Mouse (Mus musculus): ENCODE results near the gene Rflna.

DNA sequence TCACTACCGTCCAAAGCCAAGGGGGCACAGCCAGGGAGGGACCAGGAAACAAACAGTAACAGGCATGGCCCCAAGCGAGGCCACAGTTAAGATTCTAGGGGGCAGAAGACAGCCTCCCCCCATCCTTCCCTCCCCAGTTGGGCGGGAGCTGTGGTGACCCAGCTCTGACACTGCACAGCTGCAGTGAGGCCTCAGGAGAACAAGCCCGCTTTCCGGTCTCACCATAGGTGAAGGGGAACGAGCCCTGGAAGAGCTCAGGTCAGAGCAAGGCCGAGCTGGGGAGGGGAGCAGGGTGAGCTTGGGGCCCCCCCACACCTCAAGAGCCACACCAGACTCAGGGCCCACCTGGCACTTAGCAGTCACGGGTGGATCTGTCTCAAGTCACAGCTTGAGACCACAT is 52.9 kb downstream of the Rflna start:
- TF ChIP-seq EP300 (IDR thresholded peaks at IDR 0.05; ENCODE audit: low read depth) (no peak), CTCF (IDR thresholded peaks at IDR 0.05; ENCODE audit: low read depth) (no peak)
